Mouse (Mus musculus) cortical plate, adult 2 months (tissue): ENCODE data around the gene Myo1b. TPM values are rescaled to one million over a fixed set of nuclear protein-coding genes. Genes with fewer than 3 reads are reported as not detected.

Source experiments
- H3K27ac ChIP-seq: fragments of 200-500 bp; 2 replicates; pipeline ENCODE4 v1.5.1; 2012; ENCODE audit warnings: low read length, control low read depth, inconsistent platforms; ENCODE audit not compliant: insufficient read depth
- H3K4me1 ChIP-seq: fragments of 200-500 bp; 2 replicates; pipeline ENCODE4 v1.6.1; 2011; ENCODE audit warnings: low read length; ENCODE audit not compliant: control insufficient read depth, insufficient read depth
- H3K4me3 ChIP-seq: fragments of 200-500 bp; 2 replicates; pipeline ENCODE4 v1.5.1; 2011; ENCODE audit warnings: mild to moderate bottlenecking, low read length, control low read depth; ENCODE audit not compliant: insufficient read depth
- CTCF ChIP-seq: fragments of 200-500 bp; IDR thresholded peaks from 2 replicates; pipeline ENCODE4 v1.5.1; 2011; ENCODE audit warnings: mild to moderate bottlenecking, control low read depth, low read length; ENCODE audit not compliant: insufficient read depth; ENCODE audit errors: extremely low read depth
- POLR2A ChIP-seq: fragments of 200-500 bp; IDR thresholded peaks from 2 replicates; pipeline ENCODE4 v1.6.1; 2011; ENCODE audit warnings: mild to moderate bottlenecking, low read length, control low read depth; ENCODE audit not compliant: insufficient read depth; ENCODE audit errors: extremely low read depth
- polyA plus RNA-seq: library from polyadenylated mRNA; depleted of rRNA; stranded (reverse); fragments of >200 nt; gene quantifications from 2 replicates; pipeline ENCODE4 v1.2.3, GENCODE M21; 2012

Myo1b gene
- polyA plus RNA-seq, 1 experiment, result 31.5 TPM

- H3K27ac ChIP-seq, result no peak overlapping the region
Measured at GRCm38 (mm10) chr1:51855541-51856244, 60.2 kb downstream of the Myo1b start.

GRCm38 (mm10) chr1:51852314-51852713 lies 63.6 kb downstream of the Myo1b start:
- Histone ChIP-seq H3K27ac (no peak overlapping the region), H3K4me1 (no peaks in the 10 kb centered on the region; the same call in 1 of the 2 replicates), H3K4me3 (no peak overlapping the region)
- no peak for TF ChIP-seq CTCF
- no peak for TF ChIP-seq POLR2A

More at GRCm38 (mm10) chr1:51855541-51856244, 60.2 kb downstream of the Myo1b start:
- H3K4me1 ChIP-seq, result no peaks in the 10 kb centered on the region
- H3K4me3 ChIP-seq, result no peak overlapping the region
- no peak for TF ChIP-seq POLR2A
- TF ChIP-seq CTCF, result no peak

- Histone ChIP-seq H3K4me3 (no peak overlapping the region), H3K4me1 (peaks cover 2% of the 10 kb centered on the region; the same call in 1 of the 2 replicates), H3K27ac (no peak overlapping the region)
- TF ChIP-seq CTCF (no peak), POLR2A (no peak)
Measured at GRCm38 (mm10) chr1:51849570-51850211, 66.2 kb downstream of the Myo1b start.

GRCm38 (mm10) chr1:51845264-51846036 lies 70.4 kb downstream of the Myo1b start:
- Histone ChIP-seq H3K4me3 (no peak overlapping the region), H3K27ac (no peak overlapping the region), H3K4me1 (peaks cover 2% of the 10 kb centered on the region; the same call in 1 of the 2 replicates)
- TF ChIP-seq POLR2A, result no peak
- TF ChIP-seq CTCF, result no peak

GRCm38 (mm10) chr1:51837845-51838623 lies 77.8 kb downstream of the Myo1b start:
- TF ChIP-seq POLR2A (no peak), CTCF (no peak)
- peaks cover 9% of the 10 kb centered on the region for H3K4me1 ChIP-seq
- no peak overlapping the region for H3K4me3 ChIP-seq
- peak overlapping the region; percentile 45; the same call in 1 of the 2 replicates for H3K27ac ChIP-seq

GRCm38 (mm10) chr1:51837311-51837710 lies 78.6 kb downstream of the Myo1b start:
- TF ChIP-seq POLR2A (no peak), CTCF (no peak)

GRCm38 (mm10) chr1:51835795-51836194 lies 80.1 kb downstream of the Myo1b start:
- Histone ChIP-seq H3K4me3 (no peak overlapping the region), H3K4me1 (peaks cover 9% of the 10 kb centered on the region), H3K27ac (no peak overlapping the region)
- TF ChIP-seq CTCF (no peak), POLR2A (no peak)

More at GRCm38 (mm10) chr1:51837311-51837710, 78.6 kb downstream of the Myo1b start:
- no peak overlapping the region for H3K4me3 ChIP-seq
- 0 out of 2 replicates have a peak overlapping the region, but pooled peaks have one; percentile 9 for H3K27ac ChIP-seq
- peaks cover 9% of the 10 kb centered on the region for H3K4me1 ChIP-seq

- no peak overlapping the region for H3K4me3 ChIP-seq
- TF ChIP-seq CTCF (no peak), POLR2A (no peak)
- peaks cover 9% of the 10 kb centered on the region for H3K4me1 ChIP-seq
- no peak overlapping the region for H3K27ac ChIP-seq
Measured at GRCm38 (mm10) chr1:51834072-51834471, 81.8 kb downstream of the Myo1b start.

GRCm38 (mm10) chr1:51829353-51829752 lies 86.5 kb downstream of the Myo1b start:
- Histone ChIP-seq H3K27ac (no peak overlapping the region), H3K4me1 (no peaks in the 10 kb centered on the region; the same call in 1 of the 2 replicates), H3K4me3 (no peak overlapping the region)
- TF ChIP-seq POLR2A (no peak), CTCF (no peak)
